13 mouse cellular contexts compared by ENCODE assay signal in the genomic region with DNA sequence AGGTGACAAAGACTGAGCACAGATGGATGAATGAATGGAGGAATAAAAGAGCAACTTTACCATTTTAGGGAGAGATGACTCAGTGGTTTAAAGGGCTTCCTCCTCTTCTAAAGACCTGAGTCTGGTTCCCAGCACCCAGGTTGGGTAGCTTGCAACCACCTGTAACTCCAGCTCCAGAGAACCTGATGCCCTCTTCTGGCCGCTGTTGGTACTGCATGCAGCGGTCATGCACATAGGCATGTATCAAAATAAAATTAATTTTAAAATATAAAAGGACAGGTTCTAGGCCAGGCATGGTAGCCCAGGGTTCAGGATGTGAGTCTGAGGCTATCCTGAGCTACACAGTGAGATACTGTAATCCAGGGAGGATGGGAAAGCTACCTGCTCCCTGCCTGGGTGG.
DNase-seq lines count a peak whose midpoint lies in the region; ATAC-seq and TF ChIP-seq lines count a peak whose summit lies in the region.
"Had no signal": no experiment of that assay in that cellular context is flagged by ENCODE, and none has a peak within 500 bp of the region (broad histone marks: within the 10 kb centered on the region; RNA-seq: fewer than 3 reads in every experiment).

No protein-coding gene starts in this region.

- ATAC-seq in hindbrain, postnatal 0 days = no peak
- ATAC-seq in hindbrain, embryonic 13.5 days (ENCODE audit: low FRiP score) = no peak
- ATAC-seq in lung, embryonic 14.5 days (ENCODE audit: insufficient read depth) = no peak
- no peak for ATAC-seq in megakaryocyte progenitor cell, adult 5-6 weeks (replicated peaks; ENCODE audit: poor library complexity)
- ATAC-seq: intestine, embryonic 16.5 days had no signal

- DNase-seq in hindbrain, postnatal 0 days (ENCODE audit: low spot score) = no peak
- no peak for DNase-seq in lung, embryonic 14.5 days
- DNase-seq in lung, postnatal 25 days (ENCODE audit: low spot score) = no peak
- DNase-seq: adrenal gland, postnatal 25 days; cerebellum, adult 18-20 months had no signal

- H3K27ac ChIP-seq in hindbrain, postnatal 0 days = no peak overlapping the region
- H3K27ac ChIP-seq in hindbrain, embryonic 13.5 days = no peak overlapping the region
- H3K27ac ChIP-seq in lung, embryonic 14.5 days (ENCODE audit: low read depth) = no peak overlapping the region
- H3K27ac ChIP-seq in ES-Bruce4 (ENCODE audit: insufficient read depth, low read length) = no peak overlapping the region
- no peak overlapping the region for H3K27ac ChIP-seq in testis, adult 2 months (ENCODE audit: control insufficient read depth, insufficient read depth, low read depth, low read length)
- H3K27ac ChIP-seq: midbrain, embryonic 10.5 days had no signal

- no peak for TF ChIP-seq EP300 in ES-Bruce4 (IDR thresholded peaks at IDR 0.05; ENCODE audit: insufficient read depth, low read depth, low read length)

- H3K4me2 ChIP-seq in hindbrain, postnatal 0 days (ENCODE audit: low read depth, low read length) = no peak overlapping the region
- H3K4me2 ChIP-seq in hindbrain, embryonic 13.5 days = no peak overlapping the region
- no peak overlapping the region for H3K4me2 ChIP-seq in lung, embryonic 14.5 days

- no peak overlapping the region for H3K4me3 ChIP-seq in hindbrain, postnatal 0 days (ENCODE audit: low read length)
- H3K4me3 ChIP-seq in hindbrain, embryonic 13.5 days = no peak overlapping the region
- H3K4me3 ChIP-seq in lung, embryonic 14.5 days (ENCODE audit: low read depth, low read length) = no peak overlapping the region
- no peak overlapping the region for H3K4me3 ChIP-seq in ES-Bruce4 (ENCODE audit: low read depth, low read length)
- H3K4me3 ChIP-seq in testis, adult 2 months (ENCODE audit: control insufficient read depth, low read depth, low read length) = no peak overlapping the region
- H3K4me3 ChIP-seq: erythroblast, embryonic 14.5 days; midbrain, embryonic 10.5 days; myocyte had no signal

- H3K4me1 ChIP-seq in hindbrain, postnatal 0 days (ENCODE audit: insufficient read depth, low read length) = no peaks in the 10 kb centered on the region
- H3K4me1 ChIP-seq in hindbrain, embryonic 13.5 days (replicated peaks) = peaks cover 37% of the 10 kb centered on the region
- 0 out of 2 replicates have a peak, but pooled peaks cover 3% of the 10 kb centered on the region for H3K4me1 ChIP-seq in lung, embryonic 14.5 days (ENCODE audit: insufficient read depth)
- H3K4me1 ChIP-seq in ES-Bruce4 (ENCODE audit: control insufficient read depth, insufficient read depth, low read length) = peaks cover 1% of the 10 kb centered on the region
- peaks cover under 1% of the 10 kb centered on the region; the same call in 1 of the 2 replicates for H3K4me1 ChIP-seq in testis, adult 2 months (ENCODE audit: control insufficient read depth, insufficient read depth, low read length)

- TF ChIP-seq POLR2A in ES-Bruce4 (IDR thresholded peaks at IDR 0.05; ENCODE audit: insufficient read depth, low read length) = no peak
- TF ChIP-seq POLR2A in testis, adult 2 months (IDR thresholded peaks at IDR 0.05; ENCODE audit: control insufficient read depth, low read depth, low read length) = no peak

- 0 out of 2 replicates have a peak, but pooled peaks cover 3% of the 10 kb centered on the region for H3K9me3 ChIP-seq in hindbrain, postnatal 0 days (ENCODE audit: low read length)
- no peaks in the 10 kb centered on the region for H3K9me3 ChIP-seq in hindbrain, embryonic 13.5 days
- H3K9me3 ChIP-seq in lung, embryonic 14.5 days (ENCODE audit: low read depth, low read length) = peaks cover 6% of the 10 kb centered on the region; the same call in 1 of the 2 replicates
- no peaks in the 10 kb centered on the region; the same call in 1 of the 2 replicates for H3K9me3 ChIP-seq in ES-Bruce4 (replicated peaks; ENCODE audit: control insufficient read depth, insufficient read depth, low read length, poor library complexity, severe bottlenecking)

- H3K27me3 ChIP-seq in hindbrain, postnatal 0 days (ENCODE audit: insufficient read depth, low read length) = no peaks in the 10 kb centered on the region
- H3K27me3 ChIP-seq in hindbrain, embryonic 13.5 days = peaks cover 8% of the 10 kb centered on the region; the same call in 1 of the 2 replicates
- peaks cover 20% of the 10 kb centered on the region; the same call in 1 of the 2 replicates for H3K27me3 ChIP-seq in lung, embryonic 14.5 days (ENCODE audit: insufficient read depth, low read length)
- no peaks in the 10 kb centered on the region for H3K27me3 ChIP-seq in ES-Bruce4 (ENCODE audit: control insufficient read depth, insufficient read depth, low read length, poor library complexity, severe bottlenecking)
- no peaks in the 10 kb centered on the region for H3K27me3 ChIP-seq in testis, adult 2 months (ENCODE audit: control insufficient read depth, insufficient read depth, low read length)

- TF ChIP-seq CTCF in hindbrain, postnatal 0 days (IDR thresholded peaks at IDR 0.05; ENCODE audit: low read depth) = peak; percentile 30; the same call in 1 of the 2 replicates
- peak; percentile 43; the same call in 1 of the 2 replicates for TF ChIP-seq CTCF in lung, embryonic 14.5 days (IDR thresholded peaks at IDR 0.05; ENCODE audit: low read depth)
- TF ChIP-seq CTCF in ES-Bruce4 (IDR thresholded peaks at IDR 0.05; ENCODE audit: low read depth, low read length) = peak; percentile 45
- peak; percentile 78 for TF ChIP-seq CTCF in testis, adult 2 months (IDR thresholded peaks at IDR 0.05; ENCODE audit: control insufficient read depth, insufficient read depth, insufficient replicate concordance, low read depth, low read length)

- WGBS in hindbrain, postnatal 0 days = 95% methylated on average over 2 of the region's 2 CpGs
- 86% methylated on average over 2 of the region's 2 CpGs for WGBS in hindbrain, embryonic 13.5 days
- 84% methylated on average over 2 of the region's 2 CpGs for WGBS in lung, embryonic 14.5 days

- no peak overlapping the region for H3K9ac ChIP-seq in hindbrain, postnatal 0 days (replicated peaks; ENCODE audit: low read length)
- H3K9ac ChIP-seq in hindbrain, embryonic 13.5 days = no peak overlapping the region
- H3K9ac ChIP-seq in lung, embryonic 14.5 days = no peak overlapping the region
- H3K9ac ChIP-seq in ES-Bruce4 (ENCODE audit: low read depth, poor library complexity, severe bottlenecking) = no peak overlapping the region

- H3K36me3 ChIP-seq in hindbrain, postnatal 0 days (ENCODE audit: insufficient read depth, low read length) = no peaks in the 10 kb centered on the region
- no peaks in the 10 kb centered on the region for H3K36me3 ChIP-seq in hindbrain, embryonic 13.5 days
- no peaks in the 10 kb centered on the region for H3K36me3 ChIP-seq in lung, embryonic 14.5 days (ENCODE audit: insufficient read depth)
- no peaks in the 10 kb centered on the region for H3K36me3 ChIP-seq in ES-Bruce4 (ENCODE audit: control insufficient read depth, insufficient read depth, low read length, poor library complexity, severe bottlenecking)
- no peaks in the 10 kb centered on the region for H3K36me3 ChIP-seq in testis, adult 2 months (ENCODE audit: control insufficient read depth, insufficient read depth, low read length)
- H3K36me3 ChIP-seq: midbrain, embryonic 10.5 days had no signal
